Mouse (Mus musculus): ENCODE results near the gene Egflam.

Egflam gene

DNA sequence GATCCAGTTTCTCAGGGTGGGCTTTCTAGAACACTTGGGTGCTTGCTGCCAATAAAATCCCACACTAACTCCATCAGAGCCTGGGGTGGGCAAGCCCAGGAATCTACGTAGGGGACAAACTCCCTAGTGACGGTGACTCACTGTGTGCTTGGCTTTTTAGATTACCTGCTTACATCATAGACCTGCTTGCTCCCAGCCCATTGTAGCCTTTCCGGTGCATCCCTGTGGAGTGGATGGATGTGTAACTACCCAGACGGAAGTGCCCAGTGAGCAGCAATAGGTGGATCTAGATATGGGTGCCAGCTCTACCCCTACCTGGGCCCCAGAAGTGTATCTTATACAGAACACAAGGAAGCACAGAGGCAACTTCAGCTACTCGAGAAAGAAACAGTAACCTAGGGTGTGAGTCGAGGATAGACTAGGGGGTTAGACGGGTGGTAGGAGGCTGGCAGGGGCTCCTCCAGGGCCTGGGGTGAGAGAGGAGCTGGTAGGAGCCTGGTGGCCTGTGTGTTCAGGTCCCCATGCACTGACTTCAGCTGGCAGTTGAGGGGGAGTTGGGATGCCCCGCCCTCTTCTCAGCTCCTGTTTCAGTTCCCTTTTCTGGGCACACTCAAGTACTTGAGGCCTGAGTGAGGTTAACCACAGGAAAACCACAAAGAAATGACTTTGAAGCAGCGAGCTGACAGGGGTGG is 181.5 kb downstream of the Egflam start:
- DNase-seq (ENCODE audit: low spot score) = no peak

- DNase-seq (ENCODE audit: low spot score) = no peak
Observed at GRCm38 (mm10) chr15:7215845-7216244, 182.3 kb downstream of the Egflam start.

DNA sequence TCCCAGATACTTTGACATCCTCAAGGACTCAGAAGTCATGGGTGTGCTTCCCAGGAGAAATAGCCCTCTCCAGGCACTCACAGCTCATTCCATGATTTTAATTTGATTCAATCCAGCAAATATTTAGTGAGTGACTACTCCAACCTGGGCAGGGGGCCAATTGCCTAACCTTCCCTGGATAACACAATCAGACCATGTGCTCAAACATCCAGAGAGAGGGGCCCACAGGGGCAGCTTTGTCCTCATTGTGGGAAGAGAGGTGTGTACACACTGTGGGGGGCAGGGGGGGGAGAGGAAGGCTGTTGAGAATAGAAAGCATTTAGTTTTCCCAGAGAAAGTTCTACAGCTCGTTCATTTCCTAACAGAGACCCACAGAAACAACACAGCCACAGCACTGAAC is 184.5 kb downstream of the Egflam start:
- DNase-seq (ENCODE audit: low spot score) = peak; percentile 34

GRCm38 (mm10) chr15:7208180-7208579 is 190.0 kb downstream of the Egflam start:
- no peak for DNase-seq (ENCODE audit: low spot score)

DNA sequence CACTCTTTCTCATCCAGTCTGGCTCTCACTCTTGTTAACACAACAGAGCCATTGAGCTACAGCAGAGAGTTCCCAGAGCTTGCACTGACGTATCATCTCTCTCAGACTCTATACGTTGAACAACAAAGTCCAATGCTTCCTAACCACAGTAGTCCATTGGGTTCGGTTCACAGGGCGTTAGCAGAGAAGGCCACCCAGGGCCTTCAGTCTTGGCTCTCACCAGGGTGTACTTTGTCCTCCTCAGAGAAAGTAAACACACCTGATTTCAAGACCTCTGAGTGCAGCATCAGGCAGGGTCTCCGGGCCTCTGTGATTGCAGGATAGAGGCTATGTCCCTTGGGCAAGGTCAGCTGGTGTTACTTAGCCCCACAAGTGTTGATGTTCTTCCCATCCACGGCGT is 190.9 kb downstream of the Egflam start:
- no peak for DNase-seq (ENCODE audit: low spot score)

DNA sequence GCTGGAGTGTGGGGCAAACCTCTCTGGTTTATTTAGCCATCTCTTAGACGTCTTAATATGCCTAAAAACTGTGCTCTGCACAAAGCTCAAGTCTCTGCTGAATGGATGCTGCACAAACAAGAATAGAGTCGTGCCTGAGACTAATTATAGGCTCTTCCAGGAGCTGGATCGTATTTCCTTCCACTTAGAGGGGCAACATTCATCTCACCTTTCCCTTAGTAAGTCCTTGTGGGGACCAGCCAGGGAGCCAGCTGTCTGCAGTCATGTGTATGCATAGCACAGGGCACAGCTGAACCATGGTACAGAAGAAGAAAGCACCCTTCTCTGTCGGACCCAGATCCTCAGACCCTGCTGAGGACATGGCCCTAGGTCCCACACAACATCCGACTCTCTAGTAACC is 192.1 kb downstream of the Egflam start:
- DNase-seq (ENCODE audit: low spot score) = no peak

DNA sequence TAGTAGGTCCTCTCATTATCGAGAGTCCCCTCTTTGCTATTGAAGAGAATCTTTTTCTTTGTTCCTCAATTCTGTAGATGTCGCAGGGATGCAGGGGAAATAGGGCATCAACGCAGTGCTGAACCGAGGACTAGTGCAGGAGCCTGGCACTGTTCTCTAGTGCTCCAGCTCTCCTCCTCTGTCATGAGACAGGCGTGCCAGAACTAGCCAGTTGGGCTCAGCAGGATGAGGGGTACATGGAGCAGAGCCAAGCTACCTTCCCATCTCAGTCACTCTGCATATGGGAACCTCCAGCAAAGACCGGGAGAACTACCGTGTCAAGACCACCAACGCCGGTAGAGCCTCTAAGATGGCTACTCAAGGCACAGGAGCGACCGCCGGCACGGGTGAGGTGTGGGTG is 193.3 kb downstream of the Egflam start:
- DNase-seq (ENCODE audit: low spot score) = no peak

GRCm38 (mm10) chr15:7203606-7204330 is 194.4 kb downstream of the Egflam start:
- peak; percentile 50 for DNase-seq (ENCODE audit: low spot score)

DNA sequence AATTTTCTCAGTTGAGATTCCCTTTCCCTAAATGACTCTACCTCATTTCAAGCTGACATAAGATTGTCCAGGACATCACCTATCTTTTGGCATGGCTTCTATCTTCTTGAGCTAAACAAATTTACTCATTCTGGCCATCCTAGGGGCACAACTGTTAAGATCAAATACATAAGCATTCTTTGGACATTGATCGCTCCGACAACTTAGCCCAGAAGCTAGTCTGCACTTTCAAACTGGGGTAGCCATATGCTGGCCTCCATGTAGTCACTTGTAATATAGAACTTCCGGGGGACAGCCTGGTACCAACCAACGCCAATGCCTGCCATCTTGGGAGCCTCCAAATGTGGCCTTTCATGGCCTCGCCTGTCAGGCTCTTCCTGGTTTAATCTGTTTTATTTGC is 195.2 kb downstream of the Egflam start:
- no peak for DNase-seq (ENCODE audit: low spot score)

GRCm38 (mm10) chr15:7201421-7202380 is 196.5 kb downstream of the Egflam start:
- DNase-seq (ENCODE audit: low spot score) = no peak

- no peak for DNase-seq (ENCODE audit: low spot score)
Observed at GRCm38 (mm10) chr15:7200286-7200685, 197.9 kb downstream of the Egflam start.

- DNase-seq (ENCODE audit: low spot score) = no peak
Observed at GRCm38 (mm10) chr15:7198816-7199215, 199.4 kb downstream of the Egflam start.

GRCm38 (mm10) chr15:7197652-7198445 is 200.3 kb downstream of the Egflam start:
- no peak for DNase-seq (ENCODE audit: low spot score)

- DNase-seq (ENCODE audit: low spot score) = no peak
Observed at GRCm38 (mm10) chr15:7194748-7195221, 203.4 kb downstream of the Egflam start.

GRCm38 (mm10) chr15:7194147-7194720 is 204.0 kb downstream of the Egflam start:
- no peak for DNase-seq (ENCODE audit: low spot score)

DNA sequence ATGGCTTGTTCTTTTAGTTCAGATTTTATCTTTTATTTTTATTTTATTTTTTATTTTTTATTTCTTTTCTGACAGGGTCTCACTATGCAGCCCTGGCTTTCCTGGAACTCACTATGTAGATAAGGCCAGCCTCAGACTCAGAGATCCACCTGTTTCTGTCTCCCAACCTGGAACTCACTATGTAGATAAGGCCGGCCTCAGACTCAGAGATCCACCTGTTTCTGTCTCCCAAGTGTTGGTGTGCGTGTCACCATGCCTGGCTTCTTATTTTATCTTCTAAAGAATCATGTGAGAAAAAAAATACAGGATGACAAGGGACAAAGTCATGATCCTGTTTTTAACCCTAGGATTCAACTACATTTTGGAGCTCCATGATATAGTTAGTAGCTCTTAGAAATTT is 205.6 kb downstream of the Egflam start:
- DNase-seq (ENCODE audit: low spot score) = no peak

GRCm38 (mm10) chr15:7191074-7191473 is 207.1 kb downstream of the Egflam start:
- DNase-seq (ENCODE audit: low spot score) = no peak

- DNase-seq (ENCODE audit: low spot score) = no peak
Observed at GRCm38 (mm10) chr15:7189678-7190454, 208.3 kb downstream of the Egflam start.

- no peak for DNase-seq (ENCODE audit: low spot score)
Observed at GRCm38 (mm10) chr15:7187682-7188081, 210.5 kb downstream of the Egflam start.

DNA sequence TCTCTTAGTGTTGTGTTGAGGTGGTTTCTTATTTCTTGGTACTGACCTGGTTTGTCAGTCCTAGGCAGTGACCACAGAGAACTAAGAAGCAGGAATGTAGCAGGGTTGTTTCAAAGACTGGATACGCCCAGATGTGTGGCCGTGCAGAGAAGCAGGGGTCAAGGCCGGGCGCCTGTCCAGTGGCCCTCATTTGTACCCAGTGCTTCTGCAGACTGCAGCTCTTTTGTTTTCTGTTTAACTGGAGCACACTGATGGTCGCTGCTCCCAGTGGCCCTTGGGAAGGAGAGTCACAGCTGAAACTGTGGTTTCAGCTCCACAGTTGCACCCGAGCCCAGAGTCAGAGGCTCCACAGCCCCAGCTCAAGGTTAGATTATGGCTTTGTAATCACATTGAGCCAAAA is 217.6 kb downstream of the Egflam start:
- DNase-seq (ENCODE audit: low spot score) = no peak
